Mouse (Mus musculus) CH12.LX (cell line): ENCODE results near the gene Hes3. TPM values are rescaled to one million over a fixed set of nuclear protein-coding genes. Genes with fewer than 3 reads are reported as not detected.

Experiments used
- DNase-seq: peaks from one replicate; pipeline ENCODE4 v3.0.0-alpha.2; 2013; ENCODE audit errors: extremely low read depth
- H3K27ac ChIP-seq: 2 replicates; pipeline ENCODE4 v1.5.1; 2012; ENCODE audit warnings: low read depth, mild to moderate bottlenecking, control low read depth, moderate library complexity; ENCODE audit not compliant: insufficient read depth
- H3K27me3 ChIP-seq: replicated peaks from 2 replicates; pipeline ENCODE3; 2012; ENCODE audit warnings: inconsistent platforms
- H3K36me3 ChIP-seq, 2 experiments: replicated peaks in 1 of 2; 2 replicates each; pipeline versions ENCODE3 to v1.6.1; 2012; ENCODE audit warnings: inconsistent platforms in 1 of 2, low read length in 1 of 2, mild to moderate bottlenecking in 1 of 2, mixed read lengths in 1 of 2, moderate library complexity in 1 of 2; ENCODE audit not compliant: control insufficient read depth in 1 of 2, insufficient read depth in 1 of 2
- H3K4me1 ChIP-seq, 2 experiments: 2 replicates each; pipeline ENCODE4 v1.6.1; 2012; ENCODE audit warnings: inconsistent platforms in 1 of 2, moderate library complexity in 1 of 2; ENCODE audit not compliant: insufficient read depth in 2 of 2, control insufficient read depth in 1 of 2
- H3K4me2 ChIP-seq: 2 replicates; pipeline ENCODE4 v1.6.1; 2012; ENCODE audit warnings: low read depth, mild to moderate bottlenecking, control low read depth; ENCODE audit not compliant: poor library complexity, insufficient read depth, severe bottlenecking
- H3K4me3 ChIP-seq, 3 experiments: fragments of 150-350 bp in 1 of 3; sonication (generic) in 1 of 3; replicated peaks in 1 of 3; 2 replicates each; pipeline versions ENCODE3 to v1.5.1; 2011 to 2012; ENCODE audit warnings: low read depth in 2 of 3, low read length in 2 of 3, mild to moderate bottlenecking in 2 of 3, moderate library complexity in 2 of 3, control low read depth in 1 of 3, improper control_type of control experiment in 1 of 3, inconsistent platforms in 1 of 3, mixed read lengths in 1 of 3; ENCODE audit not compliant: poor library complexity in 1 of 3
- H3K79me2 ChIP-seq: replicated peaks from 2 replicates; pipeline ENCODE4 v1.6.1; 2012; ENCODE audit warnings: mild to moderate bottlenecking, moderate library complexity; ENCODE audit not compliant: control insufficient read depth, poor library complexity, insufficient read depth, severe bottlenecking; ENCODE audit errors: extremely low read depth
- H3K9ac ChIP-seq: 2 replicates; pipeline ENCODE4 v1.6.1; 2012; ENCODE audit warnings: low read depth, mild to moderate bottlenecking, control low read depth, moderate library complexity; ENCODE audit not compliant: insufficient read depth
- H3K9me3 ChIP-seq: replicated peaks from 2 replicates; pipeline ENCODE3; 2012; ENCODE audit warnings: low read length, inconsistent platforms, mixed read lengths
- CHD2 ChIP-seq: IDR thresholded peaks from 2 replicates; pipeline ENCODE4 v1.6.1; 2011; ENCODE audit warnings: low read length, improper control_type of control experiment
- CTCF ChIP-seq, 2 experiments: IDR thresholded peaks in 1 of 2; conservative IDR thresholded peaks in 1 of 2; 2 replicates each; pipeline ENCODE4 v1.5.1; 2011 to 2012; ENCODE audit warnings: low read depth in 2 of 2, low read length in 2 of 2, improper control_type of control experiment in 1 of 2, inconsistent platforms in 1 of 2, mild to moderate bottlenecking in 1 of 2, moderate library complexity in 1 of 2
- E2F4 ChIP-seq: IDR thresholded peaks from 2 replicates; pipeline ENCODE4 v1.6.1; 2011; ENCODE audit warnings: low read depth, low read length, improper control_type of control experiment; ENCODE audit not compliant: insufficient replicate concordance
- EP300 ChIP-seq: IDR thresholded peaks from 2 replicates; pipeline ENCODE4 v1.6.1; 2011; ENCODE audit warnings: low read length, improper control_type of control experiment
- ETS1 ChIP-seq: conservative IDR thresholded peaks from 2 replicates; pipeline ENCODE4 v1.6.1; 2012; ENCODE audit warnings: low read depth, mild to moderate bottlenecking, inconsistent platforms, low read length, improper control_type of control experiment, moderate library complexity
- GABPA ChIP-seq: IDR thresholded peaks from 2 replicates; pipeline ENCODE4 v1.6.1; 2012; ENCODE audit warnings: low read depth, low read length, improper control_type of control experiment, inconsistent platforms; ENCODE audit not compliant: insufficient replicate concordance
- HCFC1 ChIP-seq: IDR thresholded peaks from 2 replicates; pipeline ENCODE4 v1.6.1; 2012; ENCODE audit warnings: low read depth, mild to moderate bottlenecking, inconsistent platforms, low read length, improper control_type of control experiment
- IRF4 ChIP-seq: IDR thresholded peaks from 2 replicates; pipeline ENCODE4 v1.6.1; 2014; ENCODE audit warnings: low read depth, mild to moderate bottlenecking, inconsistent platforms, low read length, improper control_type of control experiment
- JUN ChIP-seq: IDR thresholded peaks from 2 replicates; pipeline ENCODE4 v1.6.1; 2011; ENCODE audit warnings: low read depth, mild to moderate bottlenecking, low read length, improper control_type of control experiment, moderate library complexity; ENCODE audit not compliant: insufficient read depth
- KAT2A ChIP-seq: IDR thresholded peaks from 2 replicates; pipeline ENCODE4 v1.6.1; 2012; ENCODE audit warnings: low read length, improper control_type of control experiment, inconsistent platforms; ENCODE audit not compliant: insufficient replicate concordance
- MAFK ChIP-seq: IDR thresholded peaks from 2 replicates; pipeline ENCODE4 v1.6.1; 2011; ENCODE audit warnings: low read length, improper control_type of control experiment; ENCODE audit not compliant: insufficient replicate concordance
- MAX ChIP-seq: IDR thresholded peaks from 2 replicates; pipeline ENCODE4 v1.6.1; 2011; ENCODE audit warnings: low read length, improper control_type of control experiment
- MAZ ChIP-seq: IDR thresholded peaks from 2 replicates; pipeline ENCODE4 v1.6.1; 2012; ENCODE audit warnings: low read depth, mild to moderate bottlenecking, inconsistent platforms, low read length, improper control_type of control experiment, moderate library complexity
- MEF2A ChIP-seq: IDR thresholded peaks from 2 replicates; pipeline ENCODE4 v1.6.1; 2014; ENCODE audit warnings: low read depth, mild to moderate bottlenecking, inconsistent platforms, low read length, improper control_type of control experiment, borderline replicate concordance
- MXI1 ChIP-seq: IDR thresholded peaks from 2 replicates; pipeline ENCODE4 v1.6.1; 2011; ENCODE audit warnings: mild to moderate bottlenecking, low read depth, low read length, improper control_type of control experiment
- MYC ChIP-seq: IDR thresholded peaks from 2 replicates; pipeline ENCODE4 v1.6.1; 2011; ENCODE audit warnings: low read depth, mild to moderate bottlenecking, improper control_type of control experiment, low read length
- NELFE ChIP-seq: IDR thresholded peaks from 2 replicates; pipeline ENCODE4 v1.6.1; 2011; ENCODE audit warnings: low read depth, low read length, improper control_type of control experiment
- NRF1 ChIP-seq: IDR thresholded peaks from 2 replicates; pipeline ENCODE4 v1.6.1; 2014; ENCODE audit warnings: low read depth, mild to moderate bottlenecking, inconsistent platforms, low read length, improper control_type of control experiment, moderate library complexity
- PAX5 ChIP-seq: IDR thresholded peaks from 2 replicates; pipeline ENCODE4 v1.6.1; 2012; ENCODE audit warnings: low read length, inconsistent platforms, mixed read lengths
- POLR2A ChIP-seq: IDR thresholded peaks from 2 replicates; pipeline ENCODE4 v1.6.1; 2011; ENCODE audit warnings: low read depth, mild to moderate bottlenecking, improper control_type of control experiment, low read length
- RCOR1 ChIP-seq: conservative IDR thresholded peaks from 2 replicates; pipeline ENCODE4 v1.6.1; 2012; ENCODE audit warnings: low read depth, mild to moderate bottlenecking, inconsistent platforms, low read length, improper control_type of control experiment
- SIN3A ChIP-seq: IDR thresholded peaks from 2 replicates; pipeline ENCODE4 v1.6.1; 2012; ENCODE audit warnings: low read length, improper control_type of control experiment, inconsistent platforms
- SMC3 ChIP-seq: IDR thresholded peaks from 2 replicates; pipeline ENCODE4 v1.6.1; 2011; ENCODE audit warnings: low read depth, low read length, improper control_type of control experiment
- TBP ChIP-seq: conservative IDR thresholded peaks from 2 replicates; pipeline ENCODE4 v1.6.1; 2011; ENCODE audit warnings: low read depth, low read length, improper control_type of control experiment
- TCF12 ChIP-seq: IDR thresholded peaks from 2 replicates; pipeline ENCODE4 v1.6.1; 2014; ENCODE audit warnings: low read depth, mild to moderate bottlenecking, inconsistent platforms, low read length, improper control_type of control experiment
- UBTF ChIP-seq: IDR thresholded peaks from 2 replicates; pipeline ENCODE4 v1.6.1; 2012; ENCODE audit warnings: low read depth, mild to moderate bottlenecking, inconsistent platforms, low read length, improper control_type of control experiment, moderate library complexity
- ZC3H11A ChIP-seq: IDR thresholded peaks from 2 replicates; pipeline ENCODE4 v1.6.1; 2012; ENCODE audit warnings: low read depth, mild to moderate bottlenecking, inconsistent platforms, low read length, improper control_type of control experiment
- ZNF384 ChIP-seq: IDR thresholded peaks from 2 replicates; pipeline ENCODE4 v1.6.1; 2012; ENCODE audit warnings: low read depth, low read length, improper control_type of control experiment, inconsistent platforms
- dilution Hi-C: fragments of 300-500 bp; cut with MboI; formaldehyde crosslinking; loops from 2 replicates; pipeline ENCODE4 v1.14.3; 2020; ENCODE audit warnings: low sequenced_read_pairs; ENCODE audit not compliant: extremely low pct_unique_long_range_greater_than_20kb, extremely low pct_ligation_motif_present
- in situ Hi-C: fragments of 300-500 bp; cut with MboI; formaldehyde crosslinking; loops from 3 replicates; pipeline ENCODE4 v1.14.3; 2019; ENCODE audit warnings: low sequenced_read_pairs, low pct_ligation_motif_present, low pct_unique_long_range_greater_than_20kb, mixed read lengths
- polyA plus RNA-seq: library from polyadenylated mRNA; unstranded; fragments of >175 nt; gene quantifications from 2 replicates; pipeline ENCODE4 v1.2.1, GENCODE M21; 2012; ENCODE audit warnings: low read depth; ENCODE audit not compliant: insufficient read length
- total RNA-seq, 2 experiments: library from RNA; depleted of rRNA; stranded (reverse); fragments of 300-350 nt in 1 of 2; fragments of >200 nt in 1 of 2; gene quantifications; 2 replicates each; pipeline ENCODE4 v1.2.3; 2012 to 2014

Gene Hes3
- total and polyA plus RNA-seq, 3 experiments = 0.17 to 0.21 TPM; not detected in 1

DNA sequence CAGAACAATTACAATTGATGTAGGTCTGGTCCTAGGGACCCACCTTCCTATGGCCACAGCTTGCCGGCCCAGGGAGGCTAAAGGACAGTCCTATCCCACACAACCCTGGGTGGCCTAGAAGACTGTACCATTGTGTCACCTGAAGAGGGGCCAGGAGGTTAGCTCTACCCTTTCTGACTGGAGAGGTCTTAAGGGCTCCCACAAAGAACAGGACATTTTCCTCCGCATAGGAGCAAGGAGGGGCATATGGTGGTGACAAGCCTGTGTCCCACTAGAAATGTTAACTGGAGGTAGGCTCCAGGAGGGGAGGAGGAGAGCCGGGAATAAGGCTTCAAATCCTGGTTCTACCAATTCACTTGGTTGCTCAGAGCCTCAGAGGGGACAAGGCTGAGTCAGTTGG is 18.3 kb downstream of the Hes3 start:
- H3K4me3 ChIP-seq = no peak overlapping the region
- no peak overlapping the region for H3K9ac ChIP-seq
- no peak overlapping the region for H3K27ac ChIP-seq
- DNase-seq = no peak
- H3K9me3 ChIP-seq = peaks cover 2% of the 10 kb centered on the region
- dilution Hi-C loops = no loop called here
- H3K4me1 ChIP-seq = peaks cover 45 to 56% of the 10 kb centered on the region in 2 experiments
- in situ Hi-C loops = no loop called here
- peaks cover 0 to 12% of the 10 kb centered on the region in 2 experiments for H3K36me3 ChIP-seq
- no peak overlapping the region for H3K4me2 ChIP-seq
- no peaks in the 10 kb centered on the region for H3K79me2 ChIP-seq
- H3K27me3 ChIP-seq = no peaks in the 10 kb centered on the region
- no peak for TF ChIP-seq MAFK
- no peak for TF ChIP-seq EP300
- TF ChIP-seq KAT2A = no peak
- TF ChIP-seq CHD2 = no peak
- no peak for TF ChIP-seq PAX5
- TF ChIP-seq GABPA = no peak
- TF ChIP-seq MAZ = no peak
- no peak for TF ChIP-seq JUN
- TF ChIP-seq TCF12 = no peak
- TF ChIP-seq SMC3 = no peak
- TF ChIP-seq MAX = no peak
- no peak for TF ChIP-seq SIN3A
- TF ChIP-seq HCFC1 = no peak
- no peak for TF ChIP-seq NELFE
- TF ChIP-seq MYC = no peak
- no peak for TF ChIP-seq E2F4

DNA sequence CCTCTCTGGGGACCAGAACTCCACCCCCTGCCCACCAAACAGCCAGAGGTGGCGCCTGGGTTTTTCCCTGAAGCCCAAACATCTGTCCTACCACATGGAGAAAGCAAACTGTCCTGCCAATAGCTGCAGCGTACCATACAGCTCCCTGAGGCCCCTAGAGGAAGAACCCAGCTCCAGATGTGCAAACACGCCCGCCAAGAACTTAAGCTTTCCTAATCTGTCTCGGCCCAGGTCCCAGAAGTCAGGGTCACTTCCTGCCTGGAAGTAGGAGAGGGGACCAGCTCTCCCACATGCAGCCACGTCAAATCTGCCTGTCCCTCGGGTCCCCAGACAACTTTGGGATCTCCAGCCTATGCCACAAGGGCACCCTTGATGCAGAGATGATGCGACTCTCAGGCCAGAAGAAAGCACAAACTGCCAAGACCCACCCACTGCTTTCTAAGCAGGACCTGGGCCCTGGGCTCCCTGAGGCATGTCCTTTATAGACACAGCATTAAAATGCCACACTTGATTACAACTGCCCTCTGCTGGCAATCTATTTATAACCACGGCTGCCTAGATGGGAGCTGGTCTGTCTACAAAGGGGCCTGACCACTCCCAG is 18.9 kb downstream of the Hes3 start:
- no peaks in the 10 kb centered on the region for H3K9me3 ChIP-seq
- peak overlapping the region; percentile 30; the same call in 1 of the 2 replicates for H3K27ac ChIP-seq
- no peak overlapping the region; the same call in 1 of the 2 replicates for H3K9ac ChIP-seq
- peak; percentile 71 for DNase-seq
- no peak overlapping the region for H3K4me2 ChIP-seq
- no peaks in the 10 kb centered on the region for H3K79me2 ChIP-seq
- H3K4me1 ChIP-seq = peaks cover 45 to 60% of the 10 kb centered on the region in 2 experiments
- H3K36me3 ChIP-seq = peaks cover 0 to 19% of the 10 kb centered on the region in 2 experiments
- H3K27me3 ChIP-seq = no peaks in the 10 kb centered on the region
- in situ Hi-C loops (no loop called here), dilution Hi-C loops (no loop called here)
- peak overlapping the region in 1 of 3 experiments; percentile 46 for H3K4me3 ChIP-seq
- TF ChIP-seq NRF1 (no peak), IRF4 (no peak), ZNF384 (no peak), EP300 (peak; percentile 65), UBTF (no peak), POLR2A (no peak), MXI1 (peak; percentile 66), MYC (peak; percentile 67; the same call in 1 of the 2 replicates), MEF2A (peak; percentile 40; the same call in 1 of the 2 replicates), MAX (peak; percentile 50), ETS1 (peak; percentile 38; the same call in 1 of the 2 replicates), CTCF (conservative IDR thresholded peaks at IDR 0.05 in 1 of 2, IDR thresholded peaks at IDR 0.05 in 1 of 2; ENCODE audit: low read depth in 2 of 2, low read length in 2 of 2) (peak in 1 of 2 experiments; percentile 16; a peak in 1 of 4 replicates), RCOR1 (peak; percentile 31; the same call in 1 of the 2 replicates), ZC3H11A (no peak), SMC3 (no peak), TCF12 (peak; percentile 86), JUN (no peak), TBP (no peak), MAFK (no peak)
